Mouse (Mus musculus) 3T3-L1 (cell line): Measurements from ENCODE around the gene Hjurp.

ENCODE experiments used
- DNase-seq: peaks from one replicate; pipeline ENCODE4 v3.0.0-alpha.2; 2015; ENCODE audit warnings: low read depth, low spot score

Gene Hjurp

GRCm38 (mm10) chr1:88298686-88299528, 21.5 kb upstream of the Hjurp start:
- DNase-seq, result no peak

DNA sequence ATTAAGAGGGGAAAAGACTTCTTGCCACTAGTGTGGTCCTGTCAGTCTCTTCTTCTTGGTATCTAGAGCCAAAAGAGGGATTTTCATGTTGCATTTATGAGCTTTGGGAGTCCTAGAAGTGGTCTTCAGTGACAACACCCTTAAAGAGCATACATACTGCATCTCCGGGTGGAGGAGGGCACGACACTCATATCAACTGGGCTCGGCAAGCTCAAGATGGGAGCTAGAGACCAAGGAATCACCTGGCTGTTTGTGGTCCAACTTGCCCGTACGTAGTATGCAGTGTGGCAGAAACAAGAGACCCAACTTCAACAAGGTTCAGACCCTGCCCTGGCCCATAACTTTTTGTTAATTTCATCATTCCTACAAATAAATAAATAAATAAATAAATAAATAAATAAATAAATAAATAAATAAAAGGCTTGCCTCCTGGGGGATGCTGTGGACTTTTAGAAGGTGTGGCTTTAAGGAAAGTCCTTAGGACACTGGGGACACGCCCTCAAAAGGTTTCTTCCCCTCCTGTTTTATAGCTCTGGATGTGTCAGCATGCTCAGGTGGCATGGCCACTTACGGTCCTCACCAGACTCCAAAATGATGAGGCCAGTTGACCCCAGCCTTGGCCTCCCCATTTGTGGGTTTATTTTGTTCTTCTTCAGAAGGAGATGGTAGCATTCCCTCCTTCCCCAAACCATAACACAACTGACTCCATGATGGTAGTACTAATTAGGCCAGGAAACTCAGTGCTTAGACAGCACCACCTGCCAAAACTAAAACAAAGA, 20.2 kb upstream of the Hjurp start:
- no peak for DNase-seq

DNA sequence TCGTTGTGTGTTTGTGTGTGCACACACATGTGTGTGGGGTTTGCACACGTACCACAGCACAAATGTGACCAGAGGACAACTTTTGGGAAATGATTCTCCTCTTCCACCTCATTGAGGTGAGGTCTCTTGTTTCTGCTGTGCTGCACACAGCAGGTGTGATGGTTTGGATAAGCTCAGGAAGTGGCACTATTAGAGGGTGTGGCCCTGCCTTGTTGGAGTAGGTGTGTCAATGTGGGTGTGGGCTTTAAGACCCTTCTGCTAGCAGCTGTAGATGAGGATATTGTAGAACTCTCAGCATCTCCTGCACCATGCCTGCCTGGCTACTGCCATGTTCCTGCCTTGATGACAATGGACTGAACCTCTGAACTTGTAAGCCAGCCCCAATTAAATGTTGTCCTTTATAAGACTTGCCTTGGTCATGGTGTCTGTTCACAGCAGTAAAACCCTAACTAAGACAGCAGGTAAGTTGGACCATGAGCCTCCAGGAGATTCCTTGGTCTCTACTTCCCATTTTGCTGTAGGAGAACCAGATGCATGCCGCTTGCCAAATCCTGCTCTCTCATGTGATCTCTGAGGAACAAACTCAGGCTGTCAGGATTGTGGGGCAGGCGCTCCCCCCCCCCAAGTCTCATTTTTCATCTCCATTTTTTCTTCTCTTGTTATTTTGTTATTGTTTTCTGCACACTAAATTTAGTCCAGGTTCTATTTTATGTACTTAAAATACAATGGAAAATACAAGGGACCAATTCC, 18.9 kb upstream of the Hjurp start:
- no peak for DNase-seq

- DNase-seq, result no peak
Measured at GRCm38 (mm10) chr1:88294650-88295049, 17.2 kb upstream of the Hjurp start.

DNA sequence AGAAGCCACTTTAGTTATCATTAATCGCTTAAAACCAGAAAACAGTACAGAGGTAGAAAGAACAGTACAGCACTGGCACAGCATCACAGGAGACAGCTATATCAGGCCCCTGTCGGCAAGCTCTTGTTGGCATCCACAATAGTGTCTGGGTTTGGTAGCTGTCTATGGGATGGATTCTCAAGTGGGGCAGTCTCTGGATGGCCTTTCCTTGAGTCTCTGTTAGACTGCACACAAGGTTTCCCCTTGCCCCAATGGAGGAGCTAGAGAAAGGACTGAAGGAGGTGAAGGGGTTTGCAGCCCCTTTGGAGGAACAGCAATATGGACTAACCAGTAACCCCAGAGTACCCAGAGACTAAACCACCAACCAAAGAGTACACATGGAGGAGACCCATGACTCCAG, 14.6 kb upstream of the Hjurp start:
- no peak for DNase-seq

- no peak for DNase-seq
Measured at GRCm38 (mm10) chr1:88291409-88292005, 14.1 kb upstream of the Hjurp start.

DNA sequence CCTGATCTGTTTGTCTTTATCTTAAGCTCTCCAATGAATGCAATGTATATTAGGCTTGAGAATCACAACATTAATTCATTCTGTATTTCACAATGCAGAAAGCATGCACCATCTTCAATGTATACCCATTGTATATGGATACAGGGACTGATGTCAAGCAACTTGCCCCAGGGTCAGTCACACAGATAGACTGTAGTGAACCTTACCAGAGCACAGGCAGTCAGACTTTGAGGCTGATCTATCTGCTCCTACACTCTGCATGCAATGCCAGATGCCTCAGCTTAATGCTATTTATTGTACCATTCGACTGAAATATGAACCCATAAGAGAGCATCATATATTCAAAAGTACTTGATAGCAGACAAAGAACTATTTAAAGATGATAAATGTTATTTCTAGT, 13.1 kb upstream of the Hjurp start:
- no peak for DNase-seq

- DNase-seq, result peak; percentile 82
Measured at GRCm38 (mm10) chr1:88289917-88290316, 12.5 kb upstream of the Hjurp start.

- no peak for DNase-seq
Measured at GRCm38 (mm10) chr1:88289152-88289551, 11.7 kb upstream of the Hjurp start.

- DNase-seq, result no peak
Measured at GRCm38 (mm10) chr1:88288789-88289127, 11.3 kb upstream of the Hjurp start.

DNA sequence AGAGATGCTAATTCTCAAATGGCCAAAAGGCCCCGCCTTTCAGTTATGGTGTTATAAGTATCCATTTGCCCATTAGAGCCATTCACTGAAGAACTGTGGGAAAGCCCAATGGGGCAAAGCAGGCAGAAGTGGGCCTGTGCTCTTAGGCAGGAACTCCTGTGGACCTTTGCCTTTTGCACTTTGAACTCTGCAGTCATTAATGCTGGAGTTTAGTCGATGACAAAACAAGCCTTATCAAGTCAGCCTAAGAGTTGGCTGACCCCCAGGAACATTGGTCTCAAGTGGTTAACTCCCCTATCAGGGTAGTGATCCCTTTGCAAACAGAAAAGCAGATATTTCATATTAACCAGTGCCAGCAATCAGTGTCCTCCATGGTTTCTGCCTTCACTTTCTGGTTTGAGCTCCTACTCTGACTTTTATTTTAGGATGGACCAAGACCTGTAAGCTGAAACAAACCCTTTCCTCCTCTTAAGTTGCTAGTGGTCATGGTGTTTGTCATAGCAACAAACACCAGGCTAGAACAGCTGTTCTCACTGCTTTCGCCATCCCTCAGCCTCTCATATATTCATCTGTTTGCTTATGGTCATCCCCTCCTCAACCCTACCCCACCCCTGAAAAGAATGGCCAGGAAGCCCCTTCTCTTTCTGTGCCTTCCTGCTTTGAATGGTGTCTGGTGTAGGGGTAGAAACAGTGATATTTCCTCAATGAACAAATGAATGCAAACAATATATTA, 10.8 kb upstream of the Hjurp start:
- DNase-seq, result no peak

- peak; percentile 92 for DNase-seq
Measured at GRCm38 (mm10) chr1:88287697-88287980, 10.2 kb upstream of the Hjurp start.

GRCm38 (mm10) chr1:88286887-88287696, 9.7 kb upstream of the Hjurp start:
- no peak for DNase-seq

GRCm38 (mm10) chr1:88286136-88286845, 8.9 kb upstream of the Hjurp start:
- DNase-seq, result no peak

GRCm38 (mm10) chr1:88285652-88286051, 8.2 kb upstream of the Hjurp start:
- DNase-seq, result no peak

DNA sequence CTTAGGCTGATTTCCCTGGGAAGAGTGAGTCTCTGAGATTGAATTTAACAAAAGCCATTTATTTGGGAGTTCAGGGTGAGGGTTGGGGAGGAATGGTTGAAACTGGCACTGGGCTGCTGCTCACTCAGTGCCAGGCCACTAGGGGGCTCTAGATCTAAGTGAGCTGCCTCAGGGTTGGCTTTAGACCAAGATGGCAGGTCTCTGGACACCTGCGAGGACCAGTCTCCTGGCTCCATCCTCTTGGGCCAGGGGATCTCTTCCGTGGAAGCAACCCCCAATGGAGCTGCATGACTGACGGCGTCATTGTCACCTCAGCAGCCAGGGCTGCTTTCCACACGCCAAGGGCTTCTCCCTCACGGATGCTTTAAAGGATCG, 7.5 kb upstream of the Hjurp start:
- peak; percentile 61 for DNase-seq

DNA sequence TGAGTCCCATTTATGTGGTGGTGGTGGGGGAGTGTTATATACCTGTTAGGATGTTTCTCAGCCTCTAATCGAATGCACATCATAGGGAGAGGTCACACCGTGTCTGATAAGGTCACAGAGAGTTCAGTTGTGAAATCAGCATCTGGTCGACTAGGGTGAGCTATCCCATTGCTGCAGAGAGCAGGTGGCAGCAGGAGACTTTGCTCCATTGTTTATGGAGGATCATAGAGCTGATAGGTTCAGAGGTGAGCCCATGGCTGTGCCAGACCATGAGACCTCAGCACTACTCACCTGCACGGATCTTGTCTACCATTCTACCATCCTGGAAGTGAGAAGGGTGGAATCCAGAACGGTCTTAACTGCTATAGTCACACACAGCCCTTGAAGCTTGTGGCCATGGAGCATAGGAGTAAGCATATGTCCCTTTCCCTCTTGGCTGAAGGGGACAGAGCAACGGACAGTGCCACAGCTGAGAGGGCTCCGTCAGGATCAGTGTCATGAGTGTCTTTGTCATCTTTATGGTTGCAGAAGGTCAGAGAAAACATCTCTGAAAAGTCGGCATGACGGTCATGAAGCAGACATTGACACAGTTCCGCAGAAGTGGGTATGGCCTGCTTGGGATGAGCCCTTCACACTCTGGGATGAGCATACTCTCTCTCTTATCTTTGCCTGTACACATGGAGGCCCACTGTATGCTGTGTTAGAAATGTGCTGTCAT, 7.0 kb upstream of the Hjurp start:
- DNase-seq, result no peak

- DNase-seq, result no peak
Measured at GRCm38 (mm10) chr1:88283376-88284227, 6.2 kb upstream of the Hjurp start.
